Mouse (Mus musculus): ENCODE results near the gene Wdr86. TPM values are rescaled to one million over a fixed set of nuclear protein-coding genes. Genes with fewer than 3 reads are reported as not detected.
A peak's percentile ranks its signal among the peaks of the same experiment; 100 is the strongest.

Gene Wdr86
- polyA plus RNA-seq, 1 experiment from 2014 or later, result 4.2 TPM

GRCm38 (mm10) chr5:24724805-24725204 is 5.7 kb downstream of the Wdr86 start:
- Histone ChIP-seq H3K27ac (ENCODE audit: low read length) (peak overlapping the region; percentile 52), H3K4me1 (ENCODE audit: control insufficient read depth, insufficient read depth, low read length) (peaks cover 24% of the 10 kb centered on the region), H3K27me3 (ENCODE audit: control insufficient read depth, insufficient read depth, low read length) (peaks cover 8% of the 10 kb centered on the region), H3K9me3 (replicated peaks; ENCODE audit: control insufficient read depth, low read length) (no peaks in the 10 kb centered on the region), H3K36me3 (ENCODE audit: control insufficient read depth, insufficient read depth) (no peaks in the 10 kb centered on the region), H3K9ac (ENCODE audit: low read length) (no peak overlapping the region), H3K4me2 (ENCODE audit: low read depth, low read length) (no peak overlapping the region), H3K4me3 (ENCODE audit: low read length) (no peak overlapping the region)
- no peak for ATAC-seq (replicated peaks; ENCODE audit: extremely low read depth, insufficient read depth, low FRiP score)
- WGBS, result 47% methylated on average over 5 of the region's 5 CpGs

GRCm38 (mm10) chr5:24724270-24724634 is 6.3 kb downstream of the Wdr86 start:
- Histone ChIP-seq H3K9me3 (replicated peaks; ENCODE audit: control insufficient read depth, low read length) (no peaks in the 10 kb centered on the region), H3K4me1 (ENCODE audit: control insufficient read depth, insufficient read depth, low read length) (peaks cover 24% of the 10 kb centered on the region)
- WGBS, result 75% methylated on average over 5 of the region's 5 CpGs

GRCm38 (mm10) chr5:24723527-24724269 is 6.8 kb downstream of the Wdr86 start:
- no peak for ATAC-seq (replicated peaks; ENCODE audit: extremely low read depth, insufficient read depth, low FRiP score)
- Histone ChIP-seq H3K36me3 (ENCODE audit: control insufficient read depth, insufficient read depth) (no peaks in the 10 kb centered on the region), H3K4me2 (ENCODE audit: low read depth, low read length) (no peak overlapping the region), H3K27me3 (ENCODE audit: control insufficient read depth, insufficient read depth, low read length) (no peaks in the 10 kb centered on the region), H3K4me3 (ENCODE audit: low read length) (no peak overlapping the region), H3K4me1 (ENCODE audit: control insufficient read depth, insufficient read depth, low read length) (peaks cover 24% of the 10 kb centered on the region), H3K9ac (ENCODE audit: low read length) (no peak overlapping the region), H3K9me3 (replicated peaks; ENCODE audit: control insufficient read depth, low read length) (no peaks in the 10 kb centered on the region), H3K27ac (ENCODE audit: low read length) (peak overlapping the region; percentile 2; the same call in 1 of the 2 replicates)
- 72% methylated on average over 11 of the region's 11 CpGs for WGBS

More at GRCm38 (mm10) chr5:24724270-24724634, 6.3 kb downstream of the Wdr86 start:
- H3K36me3 ChIP-seq (ENCODE audit: control insufficient read depth, insufficient read depth), result no peaks in the 10 kb centered on the region
- H3K27me3 ChIP-seq (ENCODE audit: control insufficient read depth, insufficient read depth, low read length), result peaks cover 3% of the 10 kb centered on the region
- peak overlapping the region; percentile 52 for H3K27ac ChIP-seq (ENCODE audit: low read length)
- no peak overlapping the region for H3K9ac ChIP-seq (ENCODE audit: low read length)
- H3K4me3 ChIP-seq (ENCODE audit: low read length), result no peak overlapping the region
- H3K4me2 ChIP-seq (ENCODE audit: low read depth, low read length), result no peak overlapping the region
- no peak for ATAC-seq (replicated peaks; ENCODE audit: extremely low read depth, insufficient read depth, low FRiP score)

DNA sequence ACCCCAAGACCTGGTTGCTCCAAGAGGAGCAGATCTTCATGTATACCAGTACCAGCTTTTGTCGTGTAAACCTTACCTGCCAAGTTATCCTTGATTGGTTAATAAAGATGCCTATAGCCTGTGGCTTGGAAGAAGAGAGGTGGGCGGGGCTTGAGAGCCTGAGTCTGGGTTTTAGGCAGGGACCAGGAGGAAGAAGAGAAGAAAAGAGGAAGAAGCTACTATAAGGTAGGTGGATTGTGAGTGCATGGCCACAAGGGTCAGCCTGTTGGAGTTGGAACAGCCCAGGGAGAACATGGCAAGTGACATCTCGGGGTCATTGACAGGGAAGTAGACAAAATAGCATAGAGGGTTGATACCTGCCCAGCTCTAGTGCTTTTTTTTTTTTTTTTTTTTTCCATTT is 10.7 kb downstream of the Wdr86 start:
- Histone ChIP-seq H3K36me3 (ENCODE audit: control insufficient read depth, insufficient read depth) (no peaks in the 10 kb centered on the region), H3K4me2 (ENCODE audit: low read depth, low read length) (no peak overlapping the region), H3K9me3 (replicated peaks; ENCODE audit: control insufficient read depth, low read length) (no peaks in the 10 kb centered on the region), H3K27ac (ENCODE audit: low read length) (no peak overlapping the region), H3K27me3 (ENCODE audit: control insufficient read depth, insufficient read depth, low read length) (no peaks in the 10 kb centered on the region), H3K4me1 (ENCODE audit: control insufficient read depth, insufficient read depth, low read length) (peaks cover 9% of the 10 kb centered on the region), H3K4me3 (ENCODE audit: low read length) (no peak overlapping the region), H3K9ac (ENCODE audit: low read length) (no peak overlapping the region)
- no peak for ATAC-seq (replicated peaks; ENCODE audit: extremely low read depth, insufficient read depth, low FRiP score)
- WGBS, result 78% methylated on average over 3 of the region's 3 CpGs

GRCm38 (mm10) chr5:24718076-24718475 is 12.5 kb downstream of the Wdr86 start:
- Histone ChIP-seq H3K9ac (ENCODE audit: low read length) (no peak overlapping the region), H3K36me3 (ENCODE audit: control insufficient read depth, insufficient read depth) (no peaks in the 10 kb centered on the region), H3K4me1 (ENCODE audit: control insufficient read depth, insufficient read depth, low read length) (peaks cover 4% of the 10 kb centered on the region; the same call in 1 of the 2 replicates), H3K4me2 (ENCODE audit: low read depth, low read length) (no peak overlapping the region), H3K27me3 (ENCODE audit: control insufficient read depth, insufficient read depth, low read length) (no peaks in the 10 kb centered on the region), H3K27ac (ENCODE audit: low read length) (no peak overlapping the region), H3K9me3 (replicated peaks; ENCODE audit: control insufficient read depth, low read length) (no peaks in the 10 kb centered on the region), H3K4me3 (ENCODE audit: low read length) (no peak overlapping the region)
- ATAC-seq (replicated peaks; ENCODE audit: extremely low read depth, insufficient read depth, low FRiP score), result no peak
- WGBS, result 90% methylated on average over 6 of the region's 6 CpGs

DNA sequence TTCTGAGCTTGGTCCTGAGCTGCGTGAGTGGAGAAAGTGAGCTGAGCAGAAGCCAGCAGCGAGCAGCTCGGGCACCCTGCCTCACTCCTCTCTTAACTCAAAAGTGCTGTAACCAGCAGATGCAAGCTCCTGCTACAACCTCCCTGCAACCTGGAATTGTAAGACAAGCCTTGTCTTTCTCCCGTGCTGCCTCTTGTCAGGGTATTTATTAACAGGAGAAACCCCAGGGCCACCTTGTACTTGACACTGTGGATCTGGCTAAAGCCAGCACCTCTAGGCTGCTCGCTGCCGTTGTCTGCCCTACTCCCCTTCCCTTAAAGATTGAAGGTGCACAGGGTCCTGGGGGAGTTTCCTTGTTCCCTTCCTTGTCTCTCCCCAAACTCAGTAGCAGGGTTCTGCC is 16.5 kb downstream of the Wdr86 start:
- Histone ChIP-seq H3K27me3 (ENCODE audit: control insufficient read depth, insufficient read depth, low read length) (no peaks in the 10 kb centered on the region), H3K9ac (ENCODE audit: low read length) (no peak overlapping the region), H3K36me3 (ENCODE audit: control insufficient read depth, insufficient read depth) (peaks cover 17% of the 10 kb centered on the region), H3K4me2 (ENCODE audit: low read depth, low read length) (no peak overlapping the region), H3K27ac (ENCODE audit: low read length) (no peak overlapping the region), H3K9me3 (replicated peaks; ENCODE audit: control insufficient read depth, low read length) (peaks cover 6% of the 10 kb centered on the region; the same call in 1 of the 2 replicates), H3K4me1 (ENCODE audit: control insufficient read depth, insufficient read depth, low read length) (peaks cover 13% of the 10 kb centered on the region; the same call in 1 of the 2 replicates), H3K4me3 (ENCODE audit: low read length) (no peak overlapping the region)
- 77% methylated on average over 6 of the region's 6 CpGs for WGBS
- no peak for ATAC-seq (replicated peaks; ENCODE audit: extremely low read depth, insufficient read depth, low FRiP score)

DNA sequence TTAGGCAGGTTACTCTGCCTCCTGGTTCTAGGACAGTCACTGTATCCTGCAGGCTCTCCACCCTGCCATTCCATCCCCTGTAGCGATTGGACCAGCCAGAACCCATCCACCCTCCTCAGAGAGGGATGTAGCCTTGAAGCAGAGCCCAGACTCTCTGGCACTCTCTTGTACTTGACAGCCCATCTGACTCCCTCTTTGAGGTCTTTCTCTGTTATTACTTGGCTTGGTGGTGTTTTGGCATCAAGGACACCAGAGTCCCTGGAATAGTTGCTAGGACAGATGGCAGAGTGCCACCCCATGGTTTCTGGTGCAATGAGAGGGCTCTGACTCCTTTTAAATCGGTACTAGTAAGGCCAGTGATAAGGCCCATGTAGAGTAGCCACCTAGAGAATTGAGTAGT is 17.3 kb downstream of the Wdr86 start:
- WGBS, result 67% methylated on average over 2 of the region's 2 CpGs
- Histone ChIP-seq H3K27ac (ENCODE audit: low read length) (no peak overlapping the region), H3K9me3 (replicated peaks; ENCODE audit: control insufficient read depth, low read length) (peaks cover 6% of the 10 kb centered on the region; the same call in 1 of the 2 replicates), H3K36me3 (ENCODE audit: control insufficient read depth, insufficient read depth) (peaks cover 24% of the 10 kb centered on the region), H3K4me1 (ENCODE audit: control insufficient read depth, insufficient read depth, low read length) (peaks cover 13% of the 10 kb centered on the region; the same call in 1 of the 2 replicates), H3K4me3 (ENCODE audit: low read length) (no peak overlapping the region), H3K4me2 (ENCODE audit: low read depth, low read length) (no peak overlapping the region), H3K9ac (ENCODE audit: low read length) (no peak overlapping the region), H3K27me3 (ENCODE audit: control insufficient read depth, insufficient read depth, low read length) (no peaks in the 10 kb centered on the region)
- no peak for ATAC-seq (replicated peaks; ENCODE audit: extremely low read depth, insufficient read depth, low FRiP score)

DNA sequence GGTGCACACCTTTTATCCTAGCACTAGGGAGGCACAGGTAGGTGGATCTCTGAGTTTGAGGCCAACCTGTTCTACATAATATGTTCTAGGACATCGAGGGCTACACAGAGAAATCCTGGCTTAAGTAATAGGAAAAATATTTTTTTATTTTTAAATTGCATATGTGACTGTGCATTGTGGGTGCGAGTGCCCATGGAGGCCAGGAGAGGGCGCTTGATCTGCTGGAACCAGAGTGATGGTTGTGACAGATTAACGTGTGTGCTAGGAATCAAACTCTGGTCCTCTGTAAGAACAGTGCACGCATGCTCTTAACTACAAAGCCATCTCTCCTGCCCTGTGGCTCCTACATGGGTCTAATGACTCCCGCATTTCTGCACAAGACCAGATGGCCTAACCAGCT is 18.9 kb downstream of the Wdr86 start:
- H3K27ac ChIP-seq (ENCODE audit: low read length), result no peak overlapping the region
- no peak for ATAC-seq (replicated peaks; ENCODE audit: extremely low read depth, insufficient read depth, low FRiP score)
- 93% methylated on average over 6 of the region's 6 CpGs for WGBS
- H3K4me3 ChIP-seq (ENCODE audit: low read length), result no peak overlapping the region
- peaks cover 13% of the 10 kb centered on the region; the same call in 1 of the 2 replicates for H3K4me1 ChIP-seq (ENCODE audit: control insufficient read depth, insufficient read depth, low read length)
- H3K4me2 ChIP-seq (ENCODE audit: low read depth, low read length), result no peak overlapping the region
- no peak overlapping the region for H3K9ac ChIP-seq (ENCODE audit: low read length)
- peaks cover 38% of the 10 kb centered on the region for H3K36me3 ChIP-seq (ENCODE audit: control insufficient read depth, insufficient read depth)
- H3K9me3 ChIP-seq (replicated peaks; ENCODE audit: control insufficient read depth, low read length), result peaks cover 6% of the 10 kb centered on the region; the same call in 1 of the 2 replicates
- no peaks in the 10 kb centered on the region for H3K27me3 ChIP-seq (ENCODE audit: control insufficient read depth, insufficient read depth, low read length)

GRCm38 (mm10) chr5:24709962-24710361 is 20.6 kb downstream of the Wdr86 start:
- H3K27ac ChIP-seq (ENCODE audit: low read length), result 0 out of 2 replicates have a peak overlapping the region, but pooled peaks have one; percentile 19
- H3K4me1 ChIP-seq (ENCODE audit: control insufficient read depth, insufficient read depth, low read length), result peaks cover 13% of the 10 kb centered on the region; the same call in 1 of the 2 replicates
- no peak for ATAC-seq (replicated peaks; ENCODE audit: extremely low read depth, insufficient read depth, low FRiP score)
- no peak overlapping the region for H3K4me2 ChIP-seq (ENCODE audit: low read depth, low read length)
- no peaks in the 10 kb centered on the region for H3K27me3 ChIP-seq (ENCODE audit: control insufficient read depth, insufficient read depth, low read length)
- H3K4me3 ChIP-seq (ENCODE audit: low read length), result no peak overlapping the region
- H3K9ac ChIP-seq (ENCODE audit: low read length), result no peak overlapping the region
- WGBS, result 58% methylated on average over 2 of the region's 2 CpGs
- peaks cover 6% of the 10 kb centered on the region; the same call in 1 of the 2 replicates for H3K9me3 ChIP-seq (replicated peaks; ENCODE audit: control insufficient read depth, low read length)
- peaks cover 43% of the 10 kb centered on the region for H3K36me3 ChIP-seq (ENCODE audit: control insufficient read depth, insufficient read depth)
